Mouse (Mus musculus) neural tube, embryonic 13.5 days (tissue): ENCODE measurements around the gene Hyou1. TPM values are rescaled to one million over a fixed set of nuclear protein-coding genes. Genes with fewer than 3 reads are reported as not detected.
"Not testable (repeated sequence)": the region's sequence is repeated elsewhere in the genome, so short reads cannot be mapped to it uniquely, and the experiment has no call there.

Experiments
- ATAC-seq: fragments of 200-750 bp; cut with Nextera tagmentation; 2 replicates; pipeline ENCODE4 v1.8.0; 2017; ENCODE audit warnings: low read depth, mild to moderate bottlenecking, moderate TSS enrichment, moderate library complexity
- H3K27ac ChIP-seq: fragments of 300-500 bp; sonication (generic); replicated peaks from 2 replicates; pipeline ENCODE4 v1.5.1; 2015; ENCODE audit warnings: moderate library complexity, mild to moderate bottlenecking, inconsistent platforms
- H3K27me3 ChIP-seq: fragments of 300-500 bp; sonication (generic); 2 replicates; pipeline ENCODE4 v1.6.1; 2015; ENCODE audit warnings: mild to moderate bottlenecking, inconsistent platforms
- H3K36me3 ChIP-seq: fragments of 300-500 bp; sonication (generic); 2 replicates; pipeline ENCODE4 v1.6.1; 2015; ENCODE audit warnings: mild to moderate bottlenecking, inconsistent platforms
- H3K4me1 ChIP-seq: fragments of 300-500 bp; sonication (generic); replicated peaks from 2 replicates; pipeline ENCODE4 v1.6.1; 2015; ENCODE audit warnings: inconsistent platforms
- H3K4me2 ChIP-seq: fragments of 300-500 bp; sonication (generic); 2 replicates; pipeline ENCODE4 v1.6.1; 2015; ENCODE audit warnings: inconsistent platforms, mild to moderate bottlenecking, moderate library complexity
- H3K4me3 ChIP-seq: fragments of 300-500 bp; sonication (generic); 2 replicates; pipeline ENCODE4 v1.5.1; 2015; ENCODE audit warnings: mild to moderate bottlenecking, inconsistent platforms
- H3K9ac ChIP-seq: fragments of 300-500 bp; sonication (generic); 2 replicates; pipeline ENCODE4 v1.6.1; 2015; ENCODE audit warnings: moderate library complexity, mild to moderate bottlenecking, inconsistent platforms
- H3K9me3 ChIP-seq: fragments of 300-500 bp; sonication (generic); 2 replicates; pipeline ENCODE4 v1.6.1; 2016; ENCODE audit warnings: inconsistent platforms
- WGBS: fragments of 180-500 bp; shearing (Covaris S2); methylation state at CpG from one replicate; pipeline ENCODE4 v1.1.7; 2015; 5-methylcytosine and 5-hydroxymethylcytosine counted together
- polyA plus RNA-seq: library from polyadenylated mRNA; unstranded; fragments of >200 nt; fragmentation: Nextera tagmentation; extraction: Ambion mirVana; gene quantifications from 2 replicates; pipeline ENCODE4 v1.2.1, GENCODE M21; 2015

The Hyou1 gene
- polyA plus RNA-seq, 1 experiment from 2014 or later = 26.4 TPM

- H3K9ac ChIP-seq = no peak overlapping the region
- no peak overlapping the region for H3K27ac ChIP-seq
- H3K4me3 ChIP-seq = no peak overlapping the region
- H3K4me1 ChIP-seq = peaks cover 9% of the 10 kb centered on the region
- H3K36me3 ChIP-seq = peaks cover 75% of the 10 kb centered on the region
- no peaks in the 10 kb centered on the region for H3K9me3 ChIP-seq
- H3K4me2 ChIP-seq = no peak overlapping the region
- 73% methylated on average over 4 of the region's 4 CpGs for WGBS
- ATAC-seq = no peak
- no peaks in the 10 kb centered on the region for H3K27me3 ChIP-seq
These were observed 22.1 kb upstream of the Hyou1 start for GRCm38 (mm10) chr9:44357207-44357606.

GRCm38 (mm10) chr9:44361190-44361917 is 17.9 kb upstream of the Hyou1 start, which contains the start of gene Vps11:
Gene Vps11 (minus strand): TSS chr9:44361670.
- peak; percentile 91 for ATAC-seq
- H3K27me3 ChIP-seq = no peaks in the 10 kb centered on the region
- H3K9ac ChIP-seq = peak within 1 kb of the TSS; percentile 88
- peaks cover 9% of the 10 kb centered on the region for H3K4me1 ChIP-seq
- H3K4me2 ChIP-seq = peak within 1 kb of the TSS; percentile 88
- WGBS = under 1% methylated on average over 44 of the region's 44 CpGs
- peak within 1 kb of the TSS; percentile 81 for H3K27ac ChIP-seq
- H3K36me3 ChIP-seq = peaks cover 34% of the 10 kb centered on the region
- no peaks in the 10 kb centered on the region for H3K9me3 ChIP-seq
- H3K4me3 ChIP-seq = peak within 1 kb of the TSS; percentile 97

- not testable (repeated sequence) for H3K4me1 ChIP-seq
- WGBS = 45% methylated on average over 4 of the region's 4 CpGs
These were observed 17.4 kb upstream of the Hyou1 start for GRCm38 (mm10) chr9:44361931-44362330.

GRCm38 (mm10) chr9:44364480-44364879 is 14.8 kb upstream of the Hyou1 start:
- Histone ChIP-seq H3K9ac (no peak overlapping the region), H3K27ac (no peak overlapping the region), H3K27me3 (no peaks in the 10 kb centered on the region), H3K4me1 (peaks cover 9% of the 10 kb centered on the region), H3K9me3 (no peaks in the 10 kb centered on the region), H3K36me3 (peaks cover 5% of the 10 kb centered on the region), H3K4me2 (no peak overlapping the region), H3K4me3 (no peak overlapping the region)
- no peak for ATAC-seq
- WGBS = 62% methylated on average over 3 of the region's 3 CpGs

More at GRCm38 (mm10) chr9:44361931-44362330, 17.4 kb upstream of the Hyou1 start:
- not testable (repeated sequence) for H3K27me3 ChIP-seq, H3K9me3 ChIP-seq
- H3K27ac ChIP-seq = peak overlapping the region; percentile 81
- ATAC-seq = peak; percentile 36; the same call in 1 of the 2 replicates
- peaks cover 28% of the 10 kb centered on the region for H3K36me3 ChIP-seq
- peak overlapping the region; percentile 97 for H3K4me3 ChIP-seq
- H3K9ac ChIP-seq = peak overlapping the region; percentile 88
- peak overlapping the region; percentile 88 for H3K4me2 ChIP-seq

- H3K9ac ChIP-seq = no peak overlapping the region
- H3K36me3 ChIP-seq = no peaks in the 10 kb centered on the region
- H3K27ac ChIP-seq = no peak overlapping the region
- no peak overlapping the region for H3K4me3 ChIP-seq
- H3K27me3 ChIP-seq = no peaks in the 10 kb centered on the region
- peaks cover 10% of the 10 kb centered on the region for H3K4me1 ChIP-seq
- ATAC-seq = no peak
- no peaks in the 10 kb centered on the region for H3K9me3 ChIP-seq
- no peak overlapping the region for H3K4me2 ChIP-seq
These were observed 5.9 kb upstream of the Hyou1 start for GRCm38 (mm10) chr9:44373386-44373785.

GRCm38 (mm10) chr9:44376141-44376540 is 3.1 kb upstream of the Hyou1 start:
- peaks cover 28% of the 10 kb centered on the region for H3K4me1 ChIP-seq
- no peak overlapping the region for H3K4me2 ChIP-seq
- no peak overlapping the region for H3K27ac ChIP-seq
- H3K9me3 ChIP-seq = no peaks in the 10 kb centered on the region
- H3K9ac ChIP-seq = no peak overlapping the region
- H3K4me3 ChIP-seq = no peak overlapping the region
- WGBS = 94% methylated on average over 6 of the region's 6 CpGs
- peaks cover 5% of the 10 kb centered on the region for H3K36me3 ChIP-seq
- no peak for ATAC-seq
- H3K27me3 ChIP-seq = no peaks in the 10 kb centered on the region

- Histone ChIP-seq H3K4me1 (peaks cover 31% of the 10 kb centered on the region), H3K36me3 (peaks cover 17% of the 10 kb centered on the region)
- 94% methylated on average over 2 of the region's 2 CpGs for WGBS
- H3K4me3 ChIP-seq, H3K27ac ChIP-seq, H3K4me2 ChIP-seq, H3K9me3 ChIP-seq, ATAC-seq, H3K27me3 ChIP-seq, H3K9ac ChIP-seq: not testable (repeated sequence)
These were observed 2.0 kb upstream of the Hyou1 start for GRCm38 (mm10) chr9:44377335-44377734.

GRCm38 (mm10) chr9:44378153-44378730 is 1.0 kb upstream of the Hyou1 start:
- ATAC-seq = peak; percentile 16; the same call in 1 of the 2 replicates
- Histone ChIP-seq H3K9me3 (no peaks in the 10 kb centered on the region), H3K4me1 (peaks cover 31% of the 10 kb centered on the region), H3K36me3 (peaks cover 26% of the 10 kb centered on the region), H3K27ac (peak overlapping the region; percentile 95), H3K27me3 (no peaks in the 10 kb centered on the region), H3K4me2 (peak overlapping the region; percentile 77), H3K9ac (peak overlapping the region; percentile 80), H3K4me3 (peak overlapping the region; percentile 85)
- 88% methylated on average over 5 of the region's 5 CpGs for WGBS

GRCm38 (mm10) chr9:44379862-44380261 is 572 bp downstream of the Hyou1 start:
- Histone ChIP-seq H3K27ac (peak overlapping the region; percentile 95), H3K4me2 (peak overlapping the region; percentile 98), H3K27me3 (no peaks in the 10 kb centered on the region), H3K9me3 (no peaks in the 10 kb centered on the region), H3K4me3 (peak overlapping the region; percentile 85), H3K4me1 (peaks cover 31% of the 10 kb centered on the region), H3K9ac (peak overlapping the region; percentile 97), H3K36me3 (peaks cover 42% of the 10 kb centered on the region)
- 12% methylated on average over 15 of the region's 15 CpGs for WGBS
- peak; percentile 29 for ATAC-seq

GRCm38 (mm10) chr9:44384596-44384995 is 5.3 kb downstream of the Hyou1 start:
- H3K27ac ChIP-seq = no peak overlapping the region
- H3K27me3 ChIP-seq = no peaks in the 10 kb centered on the region
- WGBS = 95% methylated on average over 13 of the region's 13 CpGs
- H3K4me3 ChIP-seq = no peak overlapping the region
- no peaks in the 10 kb centered on the region for H3K9me3 ChIP-seq
- peaks cover 17% of the 10 kb centered on the region for H3K4me1 ChIP-seq
- ATAC-seq = no peak
- peaks cover 89% of the 10 kb centered on the region for H3K36me3 ChIP-seq
- no peak overlapping the region for H3K4me2 ChIP-seq
- no peak overlapping the region for H3K9ac ChIP-seq

- H3K4me3 ChIP-seq = no peak overlapping the region
- no peaks in the 10 kb centered on the region for H3K27me3 ChIP-seq
- no peak overlapping the region for H3K27ac ChIP-seq
- H3K4me1 ChIP-seq = no peaks in the 10 kb centered on the region
- no peak for ATAC-seq
- H3K9me3 ChIP-seq = no peaks in the 10 kb centered on the region
- 92% methylated on average over 3 of the region's 3 CpGs for WGBS
- no peak overlapping the region for H3K9ac ChIP-seq
- no peak overlapping the region for H3K4me2 ChIP-seq
- H3K36me3 ChIP-seq = peaks cover 96% of the 10 kb centered on the region
These were observed 7.9 kb downstream of the Hyou1 start for GRCm38 (mm10) chr9:44387221-44387620.

GRCm38 (mm10) chr9:44389273-44389672 is 10.0 kb downstream of the Hyou1 start:
- Histone ChIP-seq H3K4me3 (no peak overlapping the region), H3K27me3 (no peaks in the 10 kb centered on the region), H3K36me3 (peaks cover 85% of the 10 kb centered on the region), H3K4me1 (no peaks in the 10 kb centered on the region), H3K9me3 (no peaks in the 10 kb centered on the region), H3K27ac (no peak overlapping the region), H3K4me2 (no peak overlapping the region), H3K9ac (no peak overlapping the region)
- WGBS = 61% methylated on average over 8 of the region's 8 CpGs
- ATAC-seq = no peak
